Comparison of ENCODE assay signal across 9 mouse cellular contexts in the genomic region with DNA sequence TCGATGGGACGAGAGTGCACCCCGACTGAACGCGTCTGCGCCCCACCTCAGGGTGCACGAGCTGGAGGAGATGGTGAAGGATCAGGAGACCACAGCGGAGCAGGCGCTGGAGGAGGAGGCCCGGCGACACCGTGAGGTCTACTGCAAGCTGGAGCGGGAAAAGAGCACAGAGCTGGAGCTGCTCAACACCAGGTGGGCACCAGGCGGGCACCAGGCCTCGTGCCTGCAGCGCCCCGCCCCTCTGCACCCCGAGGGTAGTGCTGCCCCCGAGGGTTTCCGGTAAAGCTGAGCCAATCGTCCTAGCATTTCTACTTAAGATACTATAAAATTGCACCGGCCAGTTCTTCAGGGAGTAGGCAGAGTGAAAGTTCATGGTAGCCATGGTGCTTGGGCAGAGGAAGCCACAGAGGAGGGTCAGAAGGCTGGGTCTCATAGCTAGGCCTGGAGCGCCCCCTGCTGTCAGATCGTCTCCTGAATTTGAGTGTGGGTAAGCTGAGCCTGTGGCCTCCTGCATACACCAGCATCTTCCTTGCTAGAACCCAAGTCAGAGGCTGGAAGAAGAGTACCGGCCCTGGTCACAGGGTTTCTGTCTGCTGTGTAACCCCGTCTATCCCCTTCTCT.
DNase-seq lines count a peak whose midpoint lies in the region; ATAC-seq lines count a peak whose summit lies in the region.
"Had no signal": no experiment of that assay in that cellular context is flagged by ENCODE, and none has a peak within 500 bp of the region (broad histone marks: within the 10 kb centered on the region; RNA-seq: fewer than 3 reads in every experiment).

No protein-coding gene starts in this region.

- H3K27ac ChIP-seq in hindbrain, embryonic 15.5 days (replicated peaks), result no peak overlapping the region
- H3K27ac ChIP-seq: macrophage had no signal

- 67% methylated on average over 26 of the region's 26 CpGs for WGBS in hindbrain, embryonic 15.5 days

- no peak overlapping the region for H3K4me3 ChIP-seq in hindbrain, embryonic 15.5 days

- H3K4me2 ChIP-seq in hindbrain, embryonic 15.5 days, result no peak overlapping the region

- no peaks in the 10 kb centered on the region for H3K27me3 ChIP-seq in hindbrain, embryonic 15.5 days

- peaks cover 21% of the 10 kb centered on the region for H3K36me3 ChIP-seq in hindbrain, embryonic 15.5 days

- peak; percentile 81 for DNase-seq in MN1 (ENCODE audit: low spot score)
- peak; percentile 92 for DNase-seq in cerebellum, adult 9-10 months
- DNase-seq in frontal cortex, adult 2 months (ENCODE audit: extremely low spot score in 1 of 2, low spot score in 1 of 2), result peak; percentile 75 to 96
- peak; percentile 89 to 99 for DNase-seq in layer of hippocampus, postnatal 25 days (ENCODE audit: extremely low spot score in 1 of 2, low spot score in 1 of 2)
- peak; percentile 82 to 90 for DNase-seq in lung, postnatal 4 days
- peak; percentile 85 for DNase-seq in retina, postnatal 7 days (ENCODE audit: low read depth, low spot score)
- DNase-seq in urinary bladder, adult 18-20 months (ENCODE audit: low spot score in 2 of 2), result peak; percentile 79 to 86

- no peak overlapping the region for H3K9ac ChIP-seq in hindbrain, embryonic 15.5 days

- H3K4me1 ChIP-seq in hindbrain, embryonic 15.5 days (replicated peaks), result 0 out of 2 replicates have a peak, but pooled peaks cover 8% of the 10 kb centered on the region

- peak; percentile 58; the same call in 1 of the 2 replicates for ATAC-seq in hindbrain, embryonic 15.5 days (ENCODE audit: low FRiP score, low read depth)

- no peaks in the 10 kb centered on the region for H3K9me3 ChIP-seq in hindbrain, embryonic 15.5 days
